Mouse (Mus musculus) liver, postnatal 0 days (tissue): ENCODE results near the gene Mknk1.

ENCODE experiments used
- CTCF ChIP-seq: sonication (generic); IDR thresholded peaks from 2 replicates; pipeline ENCODE4 v1.5.1; 2016; ENCODE audit warnings: antibody characterized with exemption, low read depth
- EP300 ChIP-seq: IDR thresholded peaks from 2 replicates; pipeline ENCODE4 v1.6.1; 2016; ENCODE audit warnings: antibody characterized with exemption, low read depth, mild to moderate bottlenecking

DNA sequence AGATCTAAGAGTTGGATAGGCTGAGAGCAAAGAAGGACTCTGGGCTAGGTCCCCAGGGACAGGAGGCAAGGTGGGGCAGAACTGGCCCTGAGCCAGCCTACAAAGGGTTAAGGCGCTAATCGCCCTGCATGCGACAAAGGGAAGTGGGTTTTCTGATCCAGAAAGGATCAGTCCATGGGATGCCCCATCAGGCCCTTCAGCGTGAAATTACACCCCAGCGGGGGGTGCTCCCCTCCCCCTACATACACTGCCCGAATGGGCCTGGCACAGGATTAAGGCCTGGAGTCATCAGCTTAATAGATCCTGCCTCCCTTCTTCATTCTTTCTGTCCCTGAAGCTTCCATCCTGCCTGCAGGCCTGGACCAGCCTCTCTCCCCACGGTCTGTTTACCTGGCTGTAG, 66.7 kb downstream of the Mknk1 start:
- TF ChIP-seq CTCF (no peak), EP300 (no peak)
